Mouse (Mus musculus): Measurements from ENCODE around the gene Lix1l. TPM values are rescaled to one million over a fixed set of nuclear protein-coding genes. Genes with fewer than 3 reads are reported as not detected.

The Lix1l gene
- total RNA-seq, 2 experiments from 2014 or later: 29.3 to 52.1 TPM

DNA sequence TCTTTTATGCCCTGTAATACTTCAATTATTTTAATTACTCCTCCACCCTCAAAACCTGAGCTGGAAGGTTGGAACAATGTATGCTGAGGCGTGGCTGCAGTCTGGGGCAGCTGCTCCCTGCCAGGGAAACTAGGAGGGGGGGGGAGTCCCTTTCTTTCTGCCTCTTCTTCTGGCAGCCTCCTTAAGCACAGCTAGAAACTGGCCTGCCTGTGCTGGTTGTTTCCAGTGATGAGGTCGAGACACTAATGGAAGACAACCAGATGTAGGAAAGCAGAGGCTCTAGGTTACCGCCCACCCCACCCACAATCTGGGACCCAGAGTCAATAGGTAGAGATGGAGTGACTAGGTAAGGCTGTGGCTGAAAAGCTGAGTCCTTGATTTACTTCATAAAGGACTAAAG, 74.7 kb downstream of the Lix1l start:
- DNase-seq: no peak

Other genes starting within 250 kb of the Lix1l start
- not detected for gene BC107364, start 148.8 kb upstream of the Lix1l start, total RNA-seq (2021)
- gene Hfe2, start 76.0 kb upstream of the Lix1l start, total RNA-seq (2021): not detected
- gene Txnip, start 43.2 kb upstream of the Lix1l start, total RNA-seq (2021): 100 to 1,000 TPM; 515 to 572 TPM
- not detected for gene Gm16253, start 24.2 kb upstream of the Lix1l start, total RNA-seq (2021)
- 10 to 100 TPM; 29.4 to 33.3 TPM for gene Polr3gl, start 7.0 kb upstream of the Lix1l start, total RNA-seq (2021)
- gene Ankrd34a, start 4.5 kb upstream of the Lix1l start, total RNA-seq (2021): 1 to 10 TPM in 1 of 2 experiments, under 1 TPM in 1; 0.95 to 1.0 TPM
- gene Rbm8a, start 28.8 kb downstream of the Lix1l start, total RNA-seq (2021): 10 to 100 TPM; 68.3 to 73.5 TPM
- 10 to 100 TPM; 40.4 to 58.4 TPM for gene Pex11b, start 34.2 kb downstream of the Lix1l start, total RNA-seq (2021)
- gene Gm42957, start 34.3 kb downstream of the Lix1l start, total RNA-seq (2021): under 1 TPM; 0.33 to 0.46 TPM
- 1 to 10 TPM; 1.3 to 2.3 TPM for gene Itga10, start 44.4 kb downstream of the Lix1l start, total RNA-seq (2021)
- 1 to 10 TPM; 1.3 to 3.9 TPM for gene Ankrd35, start 69.0 kb downstream of the Lix1l start, total RNA-seq (2021)
- gene Pias3, start 95.2 kb downstream of the Lix1l start, total RNA-seq (2021): 10 to 100 TPM; 24.2 to 24.4 TPM
- gene Nudt17, start 107.4 kb downstream of the Lix1l start, total RNA-seq (2021): under 1 TPM; 0.49 to 0.66 TPM
- gene Polr3c, start 126.5 kb downstream of the Lix1l start, total RNA-seq (2021): 10 to 100 TPM; 24.4 to 32.0 TPM
- gene Rnf115, start 126.5 kb downstream of the Lix1l start, total RNA-seq (2021): 10 to 100 TPM; 37.4 to 43.1 TPM
- gene Pdzk1, start 228.1 kb downstream of the Lix1l start, total RNA-seq (2021): not detected
- under 1 TPM in 1 of 2 experiments, not detected in 1; 0.16 TPM for gene Cd160, start 228.2 kb downstream of the Lix1l start, total RNA-seq (2021)

Measured in adrenal gland, postnatal 36 days (tissue).